Mouse (Mus musculus) forebrain, embryonic 15.5 days (tissue): Measurements from ENCODE around the gene Ythdf1. TPM values are rescaled to one million over a fixed set of nuclear protein-coding genes. Genes with fewer than 3 reads are reported as not detected.

Experiments
- ATAC-seq: fragments of 200-750 bp; cut with Nextera tagmentation; replicated peaks from 2 replicates; pipeline ENCODE4 v1.8.0; 2017; ENCODE audit warnings: mild to moderate bottlenecking, moderate TSS enrichment, moderate library complexity
- H3K27ac ChIP-seq: fragments of 300-500 bp; sonication (generic); replicated peaks from 2 replicates; pipeline ENCODE4 v1.5.1; 2015; ENCODE audit warnings: mild to moderate bottlenecking, inconsistent platforms
- H3K27me3 ChIP-seq: fragments of 300-500 bp; sonication (generic); 2 replicates; pipeline ENCODE4 v1.6.1; 2015; ENCODE audit warnings: inconsistent platforms
- H3K36me3 ChIP-seq: fragments of 300-500 bp; sonication (generic); 2 replicates; pipeline ENCODE4 v1.6.1; 2015; ENCODE audit warnings: mild to moderate bottlenecking, inconsistent platforms
- H3K4me1 ChIP-seq: fragments of 300-500 bp; sonication (generic); 2 replicates; pipeline ENCODE4 v1.6.1; 2015; ENCODE audit warnings: inconsistent platforms
- H3K4me2 ChIP-seq: fragments of 300-500 bp; sonication (generic); replicated peaks from 2 replicates; pipeline ENCODE4 v1.6.1; 2015; ENCODE audit warnings: mild to moderate bottlenecking, inconsistent platforms
- H3K4me3 ChIP-seq: fragments of 300-500 bp; sonication (generic); 2 replicates; pipeline ENCODE4 v1.5.1; 2015; ENCODE audit warnings: mild to moderate bottlenecking, inconsistent platforms
- H3K9ac ChIP-seq: fragments of 300-500 bp; sonication (generic); replicated peaks from 2 replicates; pipeline ENCODE4 v1.6.1; 2015; ENCODE audit warnings: mild to moderate bottlenecking, inconsistent platforms
- H3K9me3 ChIP-seq: fragments of 300-500 bp; sonication (generic); 2 replicates; pipeline ENCODE4 v1.6.1; 2016; ENCODE audit warnings: inconsistent platforms
- WGBS: fragments of 180-500 bp; shearing (Covaris S2); methylation state at CpG from one replicate; pipeline ENCODE4 v1.1.7; 2015; ENCODE audit warnings: mixed read lengths; 5-methylcytosine and 5-hydroxymethylcytosine counted together
- polyA plus RNA-seq: library from polyadenylated mRNA; unstranded; fragments of >200 nt; fragmentation: Nextera tagmentation; extraction: Ambion mirVana; gene quantifications from 2 replicates; pipeline ENCODE4 v1.2.1, GENCODE M21; 2015

Gene Ythdf1
- polyA plus RNA-seq, 1 experiment from 2014 or later: 52.8 TPM

GRCm38 (mm10) chr2:180891835-180892323 lies 28.9 kb downstream of the Ythdf1 start:
- Histone ChIP-seq H3K36me3 (no peaks in the 10 kb centered on the region), H3K4me2 (peak overlapping the region; percentile 58), H3K9me3 (no peaks in the 10 kb centered on the region), H3K9ac (peak overlapping the region; percentile 93), H3K4me3 (peak overlapping the region; percentile 75), H3K27me3 (peaks cover 16% of the 10 kb centered on the region), H3K4me1 (peaks cover 67% of the 10 kb centered on the region), H3K27ac (peak overlapping the region; percentile 98)
- no peak for ATAC-seq
- 12% methylated on average over 9 of the region's 9 CpGs for WGBS

GRCm38 (mm10) chr2:180891075-180891834 lies 29.5 kb downstream of the Ythdf1 start:
- Histone ChIP-seq H3K27ac (peak overlapping the region; percentile 98), H3K36me3 (no peaks in the 10 kb centered on the region), H3K4me2 (peak overlapping the region; percentile 58), H3K4me1 (peaks cover 61% of the 10 kb centered on the region), H3K27me3 (peaks cover 16% of the 10 kb centered on the region), H3K4me3 (peak overlapping the region; percentile 75), H3K9ac (peak overlapping the region; percentile 93), H3K9me3 (no peaks in the 10 kb centered on the region)
- no peak for ATAC-seq
- 2% methylated on average over 37 of the region's 37 CpGs for whole genome bisulfite sequencing

- Histone ChIP-seq H3K9ac (peak overlapping the region; percentile 93), H3K36me3 (no peaks in the 10 kb centered on the region), H3K4me2 (peak overlapping the region; percentile 58), H3K27me3 (peaks cover 16% of the 10 kb centered on the region), H3K27ac (peak overlapping the region; percentile 98), H3K9me3 (no peaks in the 10 kb centered on the region), H3K4me1 (peaks cover 54% of the 10 kb centered on the region), H3K4me3 (peak overlapping the region; percentile 75)
- 2% methylated on average over 29 of the region's 29 CpGs for WGBS
- ATAC-seq: no peak
These were observed 30.2 kb downstream of the Ythdf1 start for GRCm38 (mm10) chr2:180890422-180891074.

- Histone ChIP-seq H3K9ac (0 out of 2 replicates have a peak overlapping the region, but pooled peaks have one; percentile 93), H3K4me3 (0 out of 2 replicates have a peak overlapping the region, but pooled peaks have one; percentile 75), H3K36me3 (no peaks in the 10 kb centered on the region), H3K9me3 (no peaks in the 10 kb centered on the region), H3K27ac (peak overlapping the region; percentile 98), H3K27me3 (peaks cover 16% of the 10 kb centered on the region), H3K4me1 (peaks cover 47% of the 10 kb centered on the region), H3K4me2 (peak overlapping the region; percentile 58)
- 14% methylated on average over 4 of the region's 4 CpGs for whole genome bisulfite sequencing
- ATAC-seq: no peak
These were observed 30.8 kb downstream of the Ythdf1 start for GRCm38 (mm10) chr2:180889921-180890280.

GRCm38 (mm10) chr2:180889271-180889920 lies 31.4 kb downstream of the Ythdf1 start:
- H3K27me3 ChIP-seq: peaks cover 16% of the 10 kb centered on the region
- peak overlapping the region; percentile 20 for H3K4me3 ChIP-seq
- H3K36me3 ChIP-seq: no peaks in the 10 kb centered on the region
- peak overlapping the region; percentile 98 for H3K27ac ChIP-seq
- peaks cover 47% of the 10 kb centered on the region for H3K4me1 ChIP-seq
- no peaks in the 10 kb centered on the region for H3K9me3 ChIP-seq
- H3K9ac ChIP-seq: peak overlapping the region; percentile 19
- WGBS: 6% methylated on average over 19 of the region's 19 CpGs
- no peak for ATAC-seq
- H3K4me2 ChIP-seq: peak overlapping the region; percentile 33

- peaks cover 5% of the 10 kb centered on the region for H3K27me3 ChIP-seq
- no peak overlapping the region for H3K9ac ChIP-seq
- H3K9me3 ChIP-seq: no peaks in the 10 kb centered on the region
- no peak overlapping the region for H3K4me2 ChIP-seq
- peaks cover 30% of the 10 kb centered on the region for H3K4me1 ChIP-seq
- WGBS: 84% methylated on average over 5 of the region's 5 CpGs
- no peak overlapping the region for H3K4me3 ChIP-seq
- no peak overlapping the region for H3K27ac ChIP-seq
- ATAC-seq: no peak
- no peaks in the 10 kb centered on the region for H3K36me3 ChIP-seq
These were observed 35.5 kb downstream of the Ythdf1 start for GRCm38 (mm10) chr2:180885270-180885669.

GRCm38 (mm10) chr2:180881281-180881680 lies 39.5 kb downstream of the Ythdf1 start:
- no peak overlapping the region for H3K4me3 ChIP-seq
- no peaks in the 10 kb centered on the region for H3K27me3 ChIP-seq
- H3K4me1 ChIP-seq: peaks cover 29% of the 10 kb centered on the region
- no peaks in the 10 kb centered on the region for H3K9me3 ChIP-seq
- no peak overlapping the region for H3K27ac ChIP-seq
- 84% methylated on average over 9 of the region's 9 CpGs for WGBS
- ATAC-seq: no peak
- H3K4me2 ChIP-seq: no peak overlapping the region
- H3K36me3 ChIP-seq: no peaks in the 10 kb centered on the region
- H3K9ac ChIP-seq: no peak overlapping the region

GRCm38 (mm10) chr2:180879365-180880067 lies 41.2 kb downstream of the Ythdf1 start:
- Histone ChIP-seq H3K36me3 (no peaks in the 10 kb centered on the region), H3K4me2 (peak overlapping the region; percentile 14; the same call in 1 of the 2 replicates), H3K4me1 (peaks cover 29% of the 10 kb centered on the region), H3K9me3 (no peaks in the 10 kb centered on the region), H3K27ac (peak overlapping the region; percentile 85), H3K9ac (no peak overlapping the region), H3K4me3 (no peak overlapping the region), H3K27me3 (no peaks in the 10 kb centered on the region)
- 19% methylated on average over 7 of the region's 7 CpGs for WGBS
- peak; percentile 95 for ATAC-seq

GRCm38 (mm10) chr2:180870006-180870405 lies 50.7 kb downstream of the Ythdf1 start:
- H3K36me3 ChIP-seq: no peaks in the 10 kb centered on the region
- H3K4me3 ChIP-seq: no peak overlapping the region
- WGBS: 39% methylated on average over 3 of the region's 3 CpGs
- H3K9me3 ChIP-seq: no peaks in the 10 kb centered on the region
- no peak for ATAC-seq
- H3K9ac ChIP-seq: no peak overlapping the region
- no peak overlapping the region for H3K4me2 ChIP-seq
- no peaks in the 10 kb centered on the region for H3K4me1 ChIP-seq
- H3K27me3 ChIP-seq: no peaks in the 10 kb centered on the region
- 0 out of 2 replicates have a peak overlapping the region, but pooled peaks have one; percentile 9 for H3K27ac ChIP-seq

GRCm38 (mm10) chr2:180861561-180861960 lies 59.2 kb downstream of the Ythdf1 start:
- H3K4me1 ChIP-seq: peaks cover 23% of the 10 kb centered on the region
- no peaks in the 10 kb centered on the region for H3K36me3 ChIP-seq
- H3K27ac ChIP-seq: peak overlapping the region; percentile 85
- no peak overlapping the region for H3K4me2 ChIP-seq
- 45% methylated on average over 12 of the region's 12 CpGs for WGBS
- no peak overlapping the region for H3K9ac ChIP-seq
- H3K4me3 ChIP-seq: no peak overlapping the region
- H3K9me3 ChIP-seq: no peaks in the 10 kb centered on the region
- peak; percentile 75 for ATAC-seq
- no peaks in the 10 kb centered on the region for H3K27me3 ChIP-seq

GRCm38 (mm10) chr2:180857121-180857520 lies 63.6 kb downstream of the Ythdf1 start:
- H3K9ac ChIP-seq: no peak overlapping the region
- peak overlapping the region; percentile 35; the same call in 1 of the 2 replicates for H3K27ac ChIP-seq
- no peaks in the 10 kb centered on the region for H3K36me3 ChIP-seq
- ATAC-seq: peak; percentile 49
- peaks cover 35% of the 10 kb centered on the region for H3K4me1 ChIP-seq
- WGBS: 23% methylated on average over 8 of the region's 8 CpGs
- H3K4me2 ChIP-seq: no peak overlapping the region
- no peaks in the 10 kb centered on the region for H3K27me3 ChIP-seq
- no peak overlapping the region for H3K4me3 ChIP-seq
- no peaks in the 10 kb centered on the region for H3K9me3 ChIP-seq
